Mouse (Mus musculus) liver, postnatal 0 days (tissue): ENCODE results near the gene Dock1.

Experiments used
- CTCF ChIP-seq: sonication (generic); IDR thresholded peaks from 2 replicates; pipeline ENCODE4 v1.5.1; 2016; ENCODE audit warnings: antibody characterized with exemption, low read depth
- EP300 ChIP-seq: IDR thresholded peaks from 2 replicates; pipeline ENCODE4 v1.6.1; 2016; ENCODE audit warnings: antibody characterized with exemption, low read depth, mild to moderate bottlenecking

DNA sequence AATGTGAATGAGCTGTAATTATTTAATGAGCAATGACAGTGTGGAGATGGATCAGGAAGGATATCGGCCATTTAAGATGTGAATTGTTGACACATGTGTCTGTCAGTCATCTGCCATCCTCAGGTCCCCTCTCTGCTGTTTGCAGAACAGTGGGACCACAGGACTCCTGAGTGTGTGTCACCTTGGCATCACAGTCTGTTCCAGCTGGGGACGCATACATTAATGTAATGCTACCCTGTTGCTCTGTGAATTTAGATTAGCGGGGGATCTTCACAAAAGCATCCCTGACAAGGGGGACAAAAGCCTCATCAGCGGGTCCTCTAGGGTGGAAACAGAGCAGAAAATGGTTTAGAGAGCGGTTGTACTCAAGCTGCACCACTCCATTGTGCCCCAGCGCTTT, 208.5 kb downstream of the Dock1 start:
- TF ChIP-seq CTCF (no peak), EP300 (no peak)
